Mouse (Mus musculus) mature B cell (primary cell): ENCODE measurements around the gene Erbb2.

ENCODE experiments used
- in situ Hi-C: fragments of 300-500 bp; cut with MboI; formaldehyde crosslinking; loops from 2 replicates; pipeline ENCODE4 v1.14.3; 2019

Gene Erbb2

GRCm38 (mm10) chr11:98385638-98386585 is 26.4 kb upstream of the Erbb2 start, which contains the start of gene Pnmt:
Gene Pnmt, plus strand, starts transcription at chr11:98386450.
- in situ Hi-C loops: no loop called here

- in situ Hi-C loops: no loop called here
Measured at GRCm38 (mm10) chr11:98386596-98386995, 25.7 kb upstream of the Erbb2 start.

- in situ Hi-C loops: no loop called here
Measured at GRCm38 (mm10) chr11:98387056-98387577, 25.2 kb upstream of the Erbb2 start.

GRCm38 (mm10) chr11:98388282-98388681 is 24.0 kb upstream of the Erbb2 start:
- in situ Hi-C loops: no loop called here

- in situ Hi-C loops: no loop called here
Measured at GRCm38 (mm10) chr11:98389221-98389780, 23.0 kb upstream of the Erbb2 start.

- in situ Hi-C loops: no loop called here
Measured at GRCm38 (mm10) chr11:98390141-98390540, 22.1 kb upstream of the Erbb2 start.

- in situ Hi-C loops: no loop called here
Measured at GRCm38 (mm10) chr11:98392034-98392433, 20.2 kb upstream of the Erbb2 start.

GRCm38 (mm10) chr11:98392645-98393044 is 19.6 kb upstream of the Erbb2 start:
- in situ Hi-C loops: no loop called here

GRCm38 (mm10) chr11:98393317-98393716 is 19.0 kb upstream of the Erbb2 start:
- in situ Hi-C loops: no loop called here

GRCm38 (mm10) chr11:98394301-98394700 is 18.0 kb upstream of the Erbb2 start:
- in situ Hi-C loops: no loop called here

- in situ Hi-C loops: no loop called here
Measured at GRCm38 (mm10) chr11:98395041-98395440, 17.2 kb upstream of the Erbb2 start.

GRCm38 (mm10) chr11:98397946-98398345 is 14.3 kb upstream of the Erbb2 start:
- in situ Hi-C loops: no loop called here

- in situ Hi-C loops: no loop called here
Measured at GRCm38 (mm10) chr11:98400161-98400726, 12.0 kb upstream of the Erbb2 start, which contains the start of gene Pgap3. Gene Pgap3, minus strand, starts transcription at chr11:98400490.

GRCm38 (mm10) chr11:98400816-98401215 is 11.5 kb upstream of the Erbb2 start:
- in situ Hi-C loops: no loop called here

- in situ Hi-C loops: no loop called here
Measured at GRCm38 (mm10) chr11:98406621-98407020, 5.6 kb upstream of the Erbb2 start.

GRCm38 (mm10) chr11:98408872-98409271 is 3.4 kb upstream of the Erbb2 start:
- in situ Hi-C loops: no loop called here

GRCm38 (mm10) chr11:98409341-98409822 is 2.9 kb upstream of the Erbb2 start:
- in situ Hi-C loops: no loop called here

GRCm38 (mm10) chr11:98412797-98413301 is 579 bp downstream of the Erbb2 start:
- in situ Hi-C loops: no loop called here

GRCm38 (mm10) chr11:98413731-98414130 is 1.5 kb downstream of the Erbb2 start:
- in situ Hi-C loops: no loop called here

- in situ Hi-C loops: no loop called here
Measured at GRCm38 (mm10) chr11:98414162-98414561, 1.9 kb downstream of the Erbb2 start.

- in situ Hi-C loops: no loop called here
Measured at GRCm38 (mm10) chr11:98417074-98417473, 4.8 kb downstream of the Erbb2 start.

GRCm38 (mm10) chr11:98418273-98418672 is 6.0 kb downstream of the Erbb2 start:
- in situ Hi-C loops: no loop called here
